Mouse (Mus musculus): ENCODE measurements at regions not wholly inside any gene's neighbourhood (a gene's known extent, or its start where the extent isn't known, plus 50 kb on each side); places are given as distances from the start of the nearest gene placed in this dataset.

GRCm38 (mm10) chr5:51922973-51923372 lies 267.3 kb downstream of the Dhx15 start:
- no peak for DNase-seq (ENCODE audit: low read depth)

GRCm38 (mm10) chr5:51922494-51922893 lies 267.8 kb downstream of the Dhx15 start:
- DNase-seq (ENCODE audit: low read depth) = no peak

GRCm38 (mm10) chr5:51917812-51918448 lies 272.4 kb downstream of the Dhx15 start:
- DNase-seq (ENCODE audit: low read depth) = no peak

- DNase-seq (ENCODE audit: low read depth) = no peak
Observed at GRCm38 (mm10) chr5:51914731-51915130, 275.6 kb downstream of the Dhx15 start.

GRCm38 (mm10) chr5:51908861-51909260 lies 281.5 kb downstream of the Dhx15 start:
- DNase-seq (ENCODE audit: low read depth) = peak; percentile 20

GRCm38 (mm10) chr5:51906315-51907109 lies 283.8 kb downstream of the Dhx15 start:
- no peak for DNase-seq (ENCODE audit: low read depth)

- DNase-seq (ENCODE audit: low read depth) = no peak
Observed at GRCm38 (mm10) chr5:51894159-51894558, 296.2 kb downstream of the Dhx15 start.

GRCm38 (mm10) chr5:51891341-51891740 lies 299.0 kb downstream of the Dhx15 start:
- no peak for DNase-seq (ENCODE audit: low read depth)

- no peak for DNase-seq (ENCODE audit: low read depth)
Observed at GRCm38 (mm10) chr5:51888404-51888803, 301.9 kb downstream of the Dhx15 start.

- DNase-seq (ENCODE audit: low read depth) = no peak
Observed at GRCm38 (mm10) chr5:51882594-51882993, 307.7 kb downstream of the Dhx15 start.

GRCm38 (mm10) chr5:51882173-51882572 lies 308.1 kb downstream of the Dhx15 start:
- DNase-seq (ENCODE audit: low read depth) = no peak

- no peak for DNase-seq (ENCODE audit: low read depth)
Observed at GRCm38 (mm10) chr5:51876846-51877245, 309.3 kb upstream of the Ppargc1a start.

- DNase-seq (ENCODE audit: low read depth) = no peak
Observed at GRCm38 (mm10) chr5:51873571-51873970, 306.0 kb upstream of the Ppargc1a start.

- no peak for DNase-seq (ENCODE audit: low read depth)
Observed at GRCm38 (mm10) chr5:51871735-51872134, 304.2 kb upstream of the Ppargc1a start.

GRCm38 (mm10) chr5:51868223-51868713 lies 300.7 kb upstream of the Ppargc1a start:
- DNase-seq (ENCODE audit: low read depth) = no peak

GRCm38 (mm10) chr5:51866002-51866401 lies 298.5 kb upstream of the Ppargc1a start:
- no peak for DNase-seq (ENCODE audit: low read depth)

- DNase-seq (ENCODE audit: low read depth) = no peak
Observed at GRCm38 (mm10) chr5:51860496-51860895, 293.0 kb upstream of the Ppargc1a start.

- DNase-seq (ENCODE audit: low read depth) = no peak
Observed at GRCm38 (mm10) chr5:51853456-51854124, 286.1 kb upstream of the Ppargc1a start.

- DNase-seq (ENCODE audit: low read depth) = no peak
Observed at GRCm38 (mm10) chr5:51850091-51850490, 282.6 kb upstream of the Ppargc1a start.

GRCm38 (mm10) chr5:51849236-51849635 lies 281.7 kb upstream of the Ppargc1a start:
- DNase-seq (ENCODE audit: low read depth) = no peak

GRCm38 (mm10) chr5:51842189-51842588 lies 274.7 kb upstream of the Ppargc1a start:
- no peak for DNase-seq (ENCODE audit: low read depth)

GRCm38 (mm10) chr5:51841763-51842162 lies 274.2 kb upstream of the Ppargc1a start:
- no peak for DNase-seq (ENCODE audit: low read depth)

All from NIH3T3 (cell line).